Mouse (Mus musculus) G1E (cell line): ENCODE measurements at regions not wholly inside any gene's neighbourhood (a gene's known extent, or its start where the extent isn't known, plus 50 kb on each side); places are given as distances from the start of the nearest gene placed in this dataset.
"Not testable (repeated sequence)": the region's sequence is repeated elsewhere in the genome, so short reads cannot be mapped to it uniquely, and the experiment has no call there.

Experiments
- ATAC-seq: 2 replicates; pipeline ENCODE4 v1.8.0; 2016; ENCODE audit warnings: mild to moderate bottlenecking; ENCODE audit not compliant: insufficient number of reproducible peaks, poor library complexity, low FRiP score, severe bottlenecking; ENCODE audit errors: extremely low read depth
- DNase-seq: peaks from one replicate; pipeline ENCODE4 v3.0.0; 2012; ENCODE audit warnings: low spot score
- H3K27me3 ChIP-seq: 2 replicates; pipeline ENCODE4 v1.6.1; 2012; ENCODE audit warnings: mild to moderate bottlenecking, low read length, inconsistent platforms; ENCODE audit not compliant: insufficient read depth
- H3K36me3 ChIP-seq: replicated peaks from 2 replicates; pipeline ENCODE3; 2012; ENCODE audit warnings: mild to moderate bottlenecking, inconsistent platforms
- H3K4me1 ChIP-seq: 2 replicates; pipeline ENCODE4 v1.6.1; 2012; ENCODE audit warnings: low read depth, low read length, inconsistent platforms, mixed read lengths; ENCODE audit not compliant: insufficient read depth
- H3K4me3 ChIP-seq: 2 replicates; pipeline ENCODE4 v1.5.1; 2012; ENCODE audit warnings: low read depth, mild to moderate bottlenecking, inconsistent platforms, low read length, moderate library complexity, mixed read lengths
- H3K9me3 ChIP-seq: replicated peaks from 2 replicates; pipeline ENCODE4 v1.6.1; 2012; ENCODE audit warnings: inconsistent platforms
- CTCF ChIP-seq: IDR thresholded peaks from 2 replicates; pipeline ENCODE4 v1.5.1; 2012; ENCODE audit warnings: low read depth, low read length, inconsistent platforms, mixed read lengths
- GATA1 ChIP-seq: IDR thresholded peaks from 2 replicates; pipeline ENCODE4 v1.6.1; 2012; ENCODE audit warnings: borderline replicate concordance, low read length, inconsistent platforms, mixed read lengths
- GATA2 ChIP-seq: IDR thresholded peaks from 2 replicates; pipeline ENCODE4 v1.6.1; 2012; ENCODE audit warnings: low read depth, low read length, inconsistent platforms, borderline replicate concordance
- POLR2AphosphoS5 ChIP-seq: IDR thresholded peaks from 2 replicates; pipeline ENCODE4 v1.6.1; 2012; ENCODE audit warnings: low read depth, low read length, inconsistent platforms; ENCODE audit not compliant: insufficient replicate concordance
- TAL1 ChIP-seq: conservative IDR thresholded peaks from 2 replicates; pipeline ENCODE4 v1.6.1; 2012; ENCODE audit warnings: low read depth, low read length, inconsistent platforms, mixed read lengths

GRCm38 (mm10) chr15:90422122-90422614 is 198.1 kb downstream of the Alg10b start:
- Histone ChIP-seq H3K36me3 (no peaks in the 10 kb centered on the region), H3K4me1 (no peaks in the 10 kb centered on the region), H3K9me3 (peaks cover 8% of the 10 kb centered on the region), H3K4me3 (no peak overlapping the region), H3K27me3 (no peaks in the 10 kb centered on the region)
- TF ChIP-seq TAL1 (no peak), POLR2AphosphoS5 (no peak), GATA2 (no peak), GATA1 (no peak), CTCF (no peak)
- ATAC-seq (no peak), DNase-seq (no peak)

- not testable (repeated sequence) for H3K9me3 ChIP-seq, H3K36me3 ChIP-seq, ATAC-seq, DNase-seq, H3K4me3 ChIP-seq, H3K27me3 ChIP-seq, H3K4me1 ChIP-seq
Observed at GRCm38 (mm10) chr15:90431048-90431447, 206.9 kb downstream of the Alg10b start.

DNA sequence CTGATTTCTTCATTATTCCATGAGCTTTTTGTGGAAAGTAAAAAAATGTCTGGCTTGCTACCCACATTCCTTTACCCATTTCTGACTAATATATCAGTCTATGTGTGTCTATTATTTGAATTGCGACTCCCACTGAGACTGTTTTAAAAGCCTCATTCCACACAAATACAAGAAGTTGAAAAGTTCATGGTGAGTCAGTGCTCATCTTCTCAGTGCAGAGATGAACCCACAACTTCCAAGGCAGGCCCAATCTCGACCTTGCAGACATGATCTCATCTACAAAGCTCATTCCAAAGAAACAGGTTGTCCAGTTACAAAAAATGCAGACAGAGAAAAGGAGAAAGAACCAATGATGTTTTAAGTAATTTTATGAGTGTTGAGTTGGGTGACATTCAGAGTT is 208.0 kb downstream of the Alg10b start:
- H3K9me3 ChIP-seq: no peaks in the 10 kb centered on the region; the same call in 1 of the 2 replicates
- no peaks in the 10 kb centered on the region for H3K36me3 ChIP-seq
- H3K4me1 ChIP-seq: no peaks in the 10 kb centered on the region
- ATAC-seq (no peak), DNase-seq (no peak)
- no peaks in the 10 kb centered on the region for H3K27me3 ChIP-seq
- TF ChIP-seq TAL1 (no peak), POLR2AphosphoS5 (no peak), CTCF (no peak), GATA1 (no peak)
- H3K4me3 ChIP-seq: no peak overlapping the region

DNA sequence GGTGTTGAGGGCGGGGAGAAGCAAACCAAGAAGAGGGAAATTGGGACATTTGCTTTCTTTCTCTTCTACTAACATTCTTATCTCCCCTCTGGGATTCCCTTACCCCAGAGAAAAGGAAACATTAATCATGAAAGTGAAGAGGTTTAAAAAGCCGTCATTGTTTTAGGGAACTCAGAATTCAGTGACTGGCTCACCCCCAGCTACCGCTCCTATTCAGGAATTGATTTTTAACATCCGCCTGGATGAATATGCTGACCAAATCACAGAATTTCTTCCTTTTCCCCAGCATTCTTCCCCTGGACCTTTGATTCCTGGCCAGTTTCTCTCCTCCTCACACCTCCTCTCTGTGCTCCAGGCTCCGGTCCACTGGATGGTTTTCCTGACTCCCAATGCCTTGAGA is 211.2 kb downstream of the Alg10b start:
- ATAC-seq (no peak), DNase-seq (no peak)
- H3K4me3 ChIP-seq: no peak overlapping the region
- H3K9me3 ChIP-seq: no peaks in the 10 kb centered on the region; the same call in 1 of the 2 replicates
- no peaks in the 10 kb centered on the region for H3K27me3 ChIP-seq
- no peaks in the 10 kb centered on the region for H3K4me1 ChIP-seq
- H3K36me3 ChIP-seq: no peaks in the 10 kb centered on the region
- no peak for TF ChIP-seq CTCF
- no peak for TF ChIP-seq GATA1
- TF ChIP-seq GATA2: no peak
- no peak for TF ChIP-seq POLR2AphosphoS5
- no peak for TF ChIP-seq TAL1
